Mouse (Mus musculus): Measurements from ENCODE around the gene Gm28230. TPM values are rescaled to one million over a fixed set of nuclear protein-coding genes. Genes with fewer than 3 reads are reported as not detected.

Gene Gm28230
- total RNA-seq, 1 experiment = 0.22 TPM

DNA sequence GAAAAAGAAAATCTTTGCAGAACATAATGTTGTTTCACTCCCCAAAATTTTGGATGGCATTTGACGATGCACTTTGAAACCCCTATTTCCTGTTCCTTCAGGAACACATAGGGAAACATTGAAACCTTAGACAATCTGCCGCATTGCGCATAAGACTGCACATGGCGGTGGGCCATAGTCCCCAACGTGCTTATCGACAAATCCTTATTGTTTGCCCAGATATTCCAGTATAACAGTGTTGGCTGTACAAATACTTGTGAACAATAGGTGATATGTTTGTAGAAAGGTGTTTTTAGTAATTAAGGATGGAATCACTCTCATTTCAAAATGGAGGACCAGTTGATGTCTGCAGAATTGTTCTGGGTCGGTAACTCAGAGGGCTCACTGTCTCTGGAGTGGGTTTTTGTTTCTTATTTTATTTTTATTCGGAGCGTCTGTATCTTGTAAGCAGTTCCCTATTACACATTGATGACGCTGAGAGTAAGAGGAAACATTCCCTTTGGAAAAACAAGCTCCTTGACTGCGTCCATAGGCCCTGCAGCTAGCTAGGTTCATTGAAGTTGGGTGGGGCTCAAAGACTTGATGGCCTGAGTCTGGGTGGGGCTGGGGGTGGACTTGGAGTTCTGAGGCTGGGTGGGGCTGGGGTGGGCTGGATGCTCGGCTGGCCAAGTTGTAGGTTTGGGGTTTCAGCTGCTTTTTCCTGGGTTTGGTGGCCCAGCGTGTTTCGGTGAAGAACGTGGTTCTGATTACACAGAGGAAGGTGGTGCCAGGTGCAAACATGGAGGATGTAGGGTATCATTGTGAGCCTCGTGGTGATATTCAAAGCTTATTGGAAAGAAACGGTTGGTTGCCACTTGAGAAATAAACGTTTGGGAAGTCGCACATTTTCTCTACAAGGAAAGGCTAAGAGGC is 13.0 kb upstream of the Gm28230 start:
- no peak for DNase-seq (ENCODE audit: low read depth, low spot score)
- Histone ChIP-seq H3K36me3 (ENCODE audit: control insufficient read depth, insufficient read depth, low read length, poor library complexity, severe bottlenecking) (no peaks in the 10 kb centered on the region), H3K27ac (ENCODE audit: insufficient read depth, low read depth, low read length, poor library complexity, severe bottlenecking) (no peak overlapping the region), H3K9me3 (ENCODE audit: control insufficient read depth, insufficient read depth, low read depth, low read length) (no peaks in the 10 kb centered on the region), H3K4me3 (ENCODE audit: insufficient read depth in 1 of 2, low read depth in 1 of 2, low read length in 2 of 2, poor library complexity in 1 of 2, severe bottlenecking in 1 of 2) (no peak overlapping the region), H3K9ac (ENCODE audit: insufficient read depth, low read depth, low read length, poor library complexity, severe bottlenecking) (no peak overlapping the region), H3K4me1 (ENCODE audit: control insufficient read depth in 2 of 2, insufficient read depth in 2 of 2, low read length in 2 of 2, poor library complexity in 1 of 2) (peaks cover 0 to 2% of the 10 kb centered on the region in 2 experiments; a peak in 1 of 4 replicates)
- in situ Hi-C loops (cut with MboI; ENCODE audit: low sequenced_read_pairs in 2 of 2, unreplicated experiment in 2 of 2) = loop anchor here (10.0 to 25.0 kb wide), 4 partner anchors 341 to 874 kb away; no protein-coding TSS in a partner anchor
- no peak for TF ChIP-seq ZNF384 (IDR thresholded peaks at IDR 0.05; ENCODE audit: low read depth, low read length)
- TF ChIP-seq HCFC1 (IDR thresholded peaks at IDR 0.05; ENCODE audit: borderline replicate concordance, insufficient read depth, low read length) = no peak
- no peak for TF ChIP-seq CHD2 (IDR thresholded peaks at IDR 0.05; ENCODE audit: low read depth, low read length)
- no peak for TF ChIP-seq MAFK (IDR thresholded peaks at IDR 0.05; ENCODE audit: insufficient read depth, low read depth, low read length)
- TF ChIP-seq ZC3H11A (IDR thresholded peaks at IDR 0.05; ENCODE audit: borderline replicate concordance, low read depth, low read length) = no peak

DNA sequence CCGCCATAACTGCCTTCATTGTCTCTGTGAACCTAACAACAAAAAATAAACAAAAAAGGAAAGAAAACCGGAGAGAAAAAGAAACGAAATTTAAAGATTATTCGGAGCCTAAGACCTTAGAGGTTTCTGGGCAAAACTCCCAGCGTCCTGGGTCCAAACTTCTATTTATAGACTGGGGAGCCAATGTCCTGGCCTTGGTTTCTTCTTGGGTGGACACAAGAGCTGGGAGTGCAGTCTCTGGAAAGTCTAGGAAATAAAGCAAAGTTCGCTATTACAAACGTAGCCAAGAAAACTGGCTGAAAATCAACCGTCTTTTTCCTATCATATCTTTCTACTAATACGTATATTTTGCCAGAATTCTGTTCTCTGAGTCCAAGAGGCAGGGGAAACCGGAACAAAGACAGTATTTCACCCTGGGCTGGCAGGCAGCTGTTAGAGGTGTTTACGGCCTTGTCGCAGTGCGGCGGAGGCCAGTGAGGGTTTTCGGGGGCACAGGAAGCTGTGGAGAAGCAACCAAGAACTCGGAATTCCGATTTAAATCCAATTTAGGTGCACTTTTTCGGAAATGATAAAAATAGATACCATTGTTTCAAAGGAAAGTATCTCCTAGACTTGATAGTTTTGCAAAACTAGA is 12.3 kb upstream of the Gm28230 start:
- Histone ChIP-seq H3K9ac (ENCODE audit: insufficient read depth, low read depth, low read length, poor library complexity, severe bottlenecking) (no peak overlapping the region), H3K27ac (ENCODE audit: insufficient read depth, low read depth, low read length, poor library complexity, severe bottlenecking) (no peak overlapping the region), H3K4me1 (ENCODE audit: control insufficient read depth in 2 of 2, insufficient read depth in 2 of 2, low read length in 2 of 2, poor library complexity in 1 of 2) (peaks cover 0 to 2% of the 10 kb centered on the region in 2 experiments; a peak in 1 of 4 replicates), H3K36me3 (ENCODE audit: control insufficient read depth, insufficient read depth, low read length, poor library complexity, severe bottlenecking) (no peaks in the 10 kb centered on the region), H3K4me3 (ENCODE audit: insufficient read depth in 1 of 2, low read depth in 1 of 2, low read length in 2 of 2, poor library complexity in 1 of 2, severe bottlenecking in 1 of 2) (no peak overlapping the region), H3K9me3 (ENCODE audit: control insufficient read depth, insufficient read depth, low read depth, low read length) (no peaks in the 10 kb centered on the region)
- in situ Hi-C loops (cut with MboI; ENCODE audit: low sequenced_read_pairs in 2 of 2, unreplicated experiment in 2 of 2) = loop anchor here (10.0 to 25.0 kb wide), 4 partner anchors 341 to 873 kb away; no protein-coding TSS in a partner anchor
- no peak for DNase-seq (ENCODE audit: low read depth, low spot score)
- TF ChIP-seq ZC3H11A (IDR thresholded peaks at IDR 0.05; ENCODE audit: borderline replicate concordance, low read depth, low read length) (no peak), MAFK (IDR thresholded peaks at IDR 0.05; ENCODE audit: insufficient read depth, low read depth, low read length) (no peak), HCFC1 (IDR thresholded peaks at IDR 0.05; ENCODE audit: borderline replicate concordance, insufficient read depth, low read length) (no peak), CHD2 (IDR thresholded peaks at IDR 0.05; ENCODE audit: low read depth, low read length) (no peak), ZNF384 (IDR thresholded peaks at IDR 0.05; ENCODE audit: low read depth, low read length) (no peak)

DNA sequence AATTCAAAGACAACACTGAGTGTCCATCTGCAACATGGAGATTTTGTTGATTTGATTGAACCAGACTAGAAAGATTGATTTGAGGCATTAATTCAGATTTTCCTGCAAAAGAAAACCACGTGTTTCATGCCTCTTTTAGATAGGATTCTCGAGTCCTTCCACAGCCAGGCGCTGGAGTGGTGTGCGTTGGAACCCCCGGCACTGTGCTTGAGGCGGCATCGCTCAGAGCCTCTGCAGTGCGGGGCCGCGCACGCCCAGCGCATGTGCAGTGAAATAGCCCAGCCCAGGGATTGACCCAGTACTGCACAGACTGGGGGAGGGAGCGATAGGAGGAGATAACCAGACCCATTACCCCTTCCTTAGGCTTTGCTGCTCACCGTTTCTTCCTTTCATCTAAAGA is 11.6 kb upstream of the Gm28230 start:
- in situ Hi-C loops (cut with MboI; ENCODE audit: low sequenced_read_pairs in 2 of 2, unreplicated experiment in 2 of 2) = loop anchor here (10.0 to 25.0 kb wide), 4 partner anchors 340 to 872 kb away; no protein-coding TSS in a partner anchor
- Histone ChIP-seq H3K9ac (ENCODE audit: insufficient read depth, low read depth, low read length, poor library complexity, severe bottlenecking) (no peak overlapping the region), H3K4me3 (ENCODE audit: insufficient read depth in 1 of 2, low read depth in 1 of 2, low read length in 2 of 2, poor library complexity in 1 of 2, severe bottlenecking in 1 of 2) (no peak overlapping the region), H3K27ac (ENCODE audit: insufficient read depth, low read depth, low read length, poor library complexity, severe bottlenecking) (no peak overlapping the region), H3K9me3 (ENCODE audit: control insufficient read depth, insufficient read depth, low read depth, low read length) (no peaks in the 10 kb centered on the region), H3K4me1 (ENCODE audit: control insufficient read depth in 2 of 2, insufficient read depth in 2 of 2, low read length in 2 of 2, poor library complexity in 1 of 2) (peaks cover 0 to 6% of the 10 kb centered on the region in 2 experiments; a peak in 1 of 4 replicates), H3K36me3 (ENCODE audit: control insufficient read depth, insufficient read depth, low read length, poor library complexity, severe bottlenecking) (no peaks in the 10 kb centered on the region)
- DNase-seq (ENCODE audit: low read depth, low spot score) = no peak
- TF ChIP-seq MAFK (IDR thresholded peaks at IDR 0.05; ENCODE audit: insufficient read depth, low read depth, low read length) = no peak
- TF ChIP-seq HCFC1 (IDR thresholded peaks at IDR 0.05; ENCODE audit: borderline replicate concordance, insufficient read depth, low read length) = no peak
- no peak for TF ChIP-seq CHD2 (IDR thresholded peaks at IDR 0.05; ENCODE audit: low read depth, low read length)
- no peak for TF ChIP-seq ZC3H11A (IDR thresholded peaks at IDR 0.05; ENCODE audit: borderline replicate concordance, low read depth, low read length)
- no peak for TF ChIP-seq ZNF384 (IDR thresholded peaks at IDR 0.05; ENCODE audit: low read depth, low read length)

GRCm38 (mm10) chr2:74715504-74716241 is 10.9 kb upstream of the Gm28230 start:
- Histone ChIP-seq H3K27ac (ENCODE audit: insufficient read depth, low read depth, low read length, poor library complexity, severe bottlenecking) (no peak overlapping the region), H3K4me1 (ENCODE audit: control insufficient read depth in 2 of 2, insufficient read depth in 2 of 2, low read length in 2 of 2, poor library complexity in 1 of 2) (peaks cover 0 to 8% of the 10 kb centered on the region in 2 experiments; a peak in 1 of 4 replicates), H3K9ac (ENCODE audit: insufficient read depth, low read depth, low read length, poor library complexity, severe bottlenecking) (no peak overlapping the region), H3K4me3 (ENCODE audit: insufficient read depth in 1 of 2, low read depth in 1 of 2, low read length in 2 of 2, poor library complexity in 1 of 2, severe bottlenecking in 1 of 2) (peak overlapping the region; percentile 28 to 58; a peak in 3 of 4 replicates), H3K9me3 (ENCODE audit: control insufficient read depth, insufficient read depth, low read depth, low read length) (no peaks in the 10 kb centered on the region), H3K36me3 (ENCODE audit: control insufficient read depth, insufficient read depth, low read length, poor library complexity, severe bottlenecking) (no peaks in the 10 kb centered on the region)
- in situ Hi-C loops (cut with MboI; ENCODE audit: low sequenced_read_pairs in 2 of 2, unreplicated experiment in 2 of 2) = loop anchor here (10.0 to 25.0 kb wide), 4 partner anchors 339 to 872 kb away; no protein-coding TSS in a partner anchor
- peak; percentile 82 for DNase-seq (ENCODE audit: low read depth, low spot score)
- TF ChIP-seq ZC3H11A (IDR thresholded peaks at IDR 0.05; ENCODE audit: borderline replicate concordance, low read depth, low read length) = peak; percentile 92
- TF ChIP-seq CHD2 (IDR thresholded peaks at IDR 0.05; ENCODE audit: low read depth, low read length) = no peak

Measured in ES-E14 (cell line).